Mouse (Mus musculus) CH12.LX (cell line): Measurements from ENCODE around the gene Slc35f6. TPM values are rescaled to one million over a fixed set of nuclear protein-coding genes. Genes with fewer than 3 reads are reported as not detected.

Experiments
- DNase-seq: peaks from one replicate; pipeline ENCODE4 v3.0.0-alpha.2; 2013; ENCODE audit errors: extremely low read depth
- H3K27ac ChIP-seq: 2 replicates; pipeline ENCODE4 v1.5.1; 2012; ENCODE audit warnings: low read depth, mild to moderate bottlenecking, control low read depth, moderate library complexity; ENCODE audit not compliant: insufficient read depth
- H3K27me3 ChIP-seq: replicated peaks from 2 replicates; pipeline ENCODE3; 2012; ENCODE audit warnings: inconsistent platforms
- H3K36me3 ChIP-seq, 2 experiments: replicated peaks in 1 of 2; 2 replicates each; pipeline versions ENCODE3 to v1.6.1; 2012; ENCODE audit warnings: inconsistent platforms in 1 of 2, low read length in 1 of 2, mild to moderate bottlenecking in 1 of 2, mixed read lengths in 1 of 2, moderate library complexity in 1 of 2; ENCODE audit not compliant: control insufficient read depth in 1 of 2, insufficient read depth in 1 of 2
- H3K4me1 ChIP-seq, 2 experiments: 2 replicates each; pipeline ENCODE4 v1.6.1; 2012; ENCODE audit warnings: inconsistent platforms in 1 of 2, moderate library complexity in 1 of 2; ENCODE audit not compliant: insufficient read depth in 2 of 2, control insufficient read depth in 1 of 2
- H3K4me2 ChIP-seq: 2 replicates; pipeline ENCODE4 v1.6.1; 2012; ENCODE audit warnings: low read depth, mild to moderate bottlenecking, control low read depth; ENCODE audit not compliant: poor library complexity, insufficient read depth, severe bottlenecking
- H3K4me3 ChIP-seq, 3 experiments: fragments of 150-350 bp in 1 of 3; sonication (generic) in 1 of 3; replicated peaks in 1 of 3; 2 replicates each; pipeline versions ENCODE3 to v1.5.1; 2011 to 2012; ENCODE audit warnings: low read depth in 2 of 3, low read length in 2 of 3, mild to moderate bottlenecking in 2 of 3, moderate library complexity in 2 of 3, control low read depth in 1 of 3, improper control_type of control experiment in 1 of 3, inconsistent platforms in 1 of 3, mixed read lengths in 1 of 3; ENCODE audit not compliant: poor library complexity in 1 of 3
- H3K79me2 ChIP-seq: replicated peaks from 2 replicates; pipeline ENCODE4 v1.6.1; 2012; ENCODE audit warnings: mild to moderate bottlenecking, moderate library complexity; ENCODE audit not compliant: control insufficient read depth, poor library complexity, insufficient read depth, severe bottlenecking; ENCODE audit errors: extremely low read depth
- H3K9ac ChIP-seq: 2 replicates; pipeline ENCODE4 v1.6.1; 2012; ENCODE audit warnings: low read depth, mild to moderate bottlenecking, control low read depth, moderate library complexity; ENCODE audit not compliant: insufficient read depth
- H3K9me3 ChIP-seq: replicated peaks from 2 replicates; pipeline ENCODE3; 2012; ENCODE audit warnings: low read length, inconsistent platforms, mixed read lengths
- BHLHE40 ChIP-seq: IDR thresholded peaks from 2 replicates; pipeline ENCODE4 v1.6.1; 2011; ENCODE audit warnings: mild to moderate bottlenecking, low read depth, low read length, improper control_type of control experiment
- CHD1 ChIP-seq: IDR thresholded peaks from 2 replicates; pipeline ENCODE4 v1.6.1; 2012; ENCODE audit warnings: low read depth, low read length, improper control_type of control experiment, inconsistent platforms
- CHD2 ChIP-seq: IDR thresholded peaks from 2 replicates; pipeline ENCODE4 v1.6.1; 2011; ENCODE audit warnings: low read length, improper control_type of control experiment
- CTCF ChIP-seq, 2 experiments: IDR thresholded peaks in 1 of 2; conservative IDR thresholded peaks in 1 of 2; 2 replicates each; pipeline ENCODE4 v1.5.1; 2011 to 2012; ENCODE audit warnings: low read depth in 2 of 2, low read length in 2 of 2, improper control_type of control experiment in 1 of 2, inconsistent platforms in 1 of 2, mild to moderate bottlenecking in 1 of 2, moderate library complexity in 1 of 2
- E2F4 ChIP-seq: IDR thresholded peaks from 2 replicates; pipeline ENCODE4 v1.6.1; 2011; ENCODE audit warnings: low read depth, low read length, improper control_type of control experiment; ENCODE audit not compliant: insufficient replicate concordance
- ELF1 ChIP-seq: IDR thresholded peaks from 2 replicates; pipeline ENCODE4 v1.6.1; 2014; ENCODE audit warnings: low read depth, mild to moderate bottlenecking, inconsistent platforms, low read length, improper control_type of control experiment
- GABPA ChIP-seq: IDR thresholded peaks from 2 replicates; pipeline ENCODE4 v1.6.1; 2012; ENCODE audit warnings: low read depth, low read length, improper control_type of control experiment, inconsistent platforms; ENCODE audit not compliant: insufficient replicate concordance
- IRF4 ChIP-seq: IDR thresholded peaks from 2 replicates; pipeline ENCODE4 v1.6.1; 2014; ENCODE audit warnings: low read depth, mild to moderate bottlenecking, inconsistent platforms, low read length, improper control_type of control experiment
- JUN ChIP-seq: IDR thresholded peaks from 2 replicates; pipeline ENCODE4 v1.6.1; 2011; ENCODE audit warnings: low read depth, mild to moderate bottlenecking, low read length, improper control_type of control experiment, moderate library complexity; ENCODE audit not compliant: insufficient read depth
- JUND ChIP-seq: conservative IDR thresholded peaks from 2 replicates; pipeline ENCODE4 v1.6.1; 2011; ENCODE audit warnings: low read depth, low read length, improper control_type of control experiment
- KAT2A ChIP-seq: IDR thresholded peaks from 2 replicates; pipeline ENCODE4 v1.6.1; 2012; ENCODE audit warnings: low read length, improper control_type of control experiment, inconsistent platforms; ENCODE audit not compliant: insufficient replicate concordance
- MAFK ChIP-seq: IDR thresholded peaks from 2 replicates; pipeline ENCODE4 v1.6.1; 2011; ENCODE audit warnings: low read length, improper control_type of control experiment; ENCODE audit not compliant: insufficient replicate concordance
- MAX ChIP-seq: IDR thresholded peaks from 2 replicates; pipeline ENCODE4 v1.6.1; 2011; ENCODE audit warnings: low read length, improper control_type of control experiment
- MEF2A ChIP-seq: IDR thresholded peaks from 2 replicates; pipeline ENCODE4 v1.6.1; 2014; ENCODE audit warnings: low read depth, mild to moderate bottlenecking, inconsistent platforms, low read length, improper control_type of control experiment, borderline replicate concordance
- MYC ChIP-seq: IDR thresholded peaks from 2 replicates; pipeline ENCODE4 v1.6.1; 2011; ENCODE audit warnings: low read depth, mild to moderate bottlenecking, improper control_type of control experiment, low read length
- PAX5 ChIP-seq: IDR thresholded peaks from 2 replicates; pipeline ENCODE4 v1.6.1; 2012; ENCODE audit warnings: low read length, inconsistent platforms, mixed read lengths
- POLR2AphosphoS2 ChIP-seq: IDR thresholded peaks from 2 replicates; pipeline ENCODE4 v1.6.1; 2011; ENCODE audit warnings: low read depth, low read length, improper control_type of control experiment
- SMC3 ChIP-seq: IDR thresholded peaks from 2 replicates; pipeline ENCODE4 v1.6.1; 2011; ENCODE audit warnings: low read depth, low read length, improper control_type of control experiment
- TCF12 ChIP-seq: IDR thresholded peaks from 2 replicates; pipeline ENCODE4 v1.6.1; 2014; ENCODE audit warnings: low read depth, mild to moderate bottlenecking, inconsistent platforms, low read length, improper control_type of control experiment
- UBTF ChIP-seq: IDR thresholded peaks from 2 replicates; pipeline ENCODE4 v1.6.1; 2012; ENCODE audit warnings: low read depth, mild to moderate bottlenecking, inconsistent platforms, low read length, improper control_type of control experiment, moderate library complexity
- ZC3H11A ChIP-seq: IDR thresholded peaks from 2 replicates; pipeline ENCODE4 v1.6.1; 2012; ENCODE audit warnings: low read depth, mild to moderate bottlenecking, inconsistent platforms, low read length, improper control_type of control experiment
- ZKSCAN1 ChIP-seq: IDR thresholded peaks from 2 replicates; pipeline ENCODE4 v1.6.1; 2012; ENCODE audit warnings: low read depth, inconsistent platforms, low read length, improper control_type of control experiment, borderline replicate concordance
- ZMIZ1 ChIP-seq: IDR thresholded peaks from 2 replicates; pipeline ENCODE4 v1.6.1; 2012; ENCODE audit warnings: low read depth, mild to moderate bottlenecking, inconsistent platforms, low read length, improper control_type of control experiment
- dilution Hi-C: fragments of 300-500 bp; cut with MboI; formaldehyde crosslinking; loops from 2 replicates; pipeline ENCODE4 v1.14.3; 2020; ENCODE audit warnings: low sequenced_read_pairs; ENCODE audit not compliant: extremely low pct_unique_long_range_greater_than_20kb, extremely low pct_ligation_motif_present
- in situ Hi-C: fragments of 300-500 bp; cut with MboI; formaldehyde crosslinking; loops from 3 replicates; pipeline ENCODE4 v1.14.3; 2019; ENCODE audit warnings: low sequenced_read_pairs, low pct_ligation_motif_present, low pct_unique_long_range_greater_than_20kb, mixed read lengths
- polyA plus RNA-seq: library from polyadenylated mRNA; unstranded; fragments of >175 nt; gene quantifications from 2 replicates; pipeline ENCODE4 v1.2.1, GENCODE M21; 2012; ENCODE audit warnings: low read depth; ENCODE audit not compliant: insufficient read length
- total RNA-seq, 2 experiments: library from RNA; depleted of rRNA; stranded (reverse); fragments of 300-350 nt in 1 of 2; fragments of >200 nt in 1 of 2; gene quantifications; 2 replicates each; pipeline ENCODE4 v1.2.3; 2012 to 2014

Gene Slc35f6
- total and polyA plus RNA-seq, 3 experiments, result 8.9 to 9.5 (median 9.0) TPM

GRCm38 (mm10) chr5:30650756-30651155 lies 3.0 kb downstream of the Slc35f6 start:
- Histone ChIP-seq H3K27ac (no peak overlapping the region), H3K4me3 (no peak overlapping the region), H3K79me2 (no peaks in the 10 kb centered on the region), H3K4me1 (peaks cover 12 to 62% of the 10 kb centered on the region in 2 experiments), H3K36me3 (peaks cover 5 to 46% of the 10 kb centered on the region in 2 experiments), H3K9ac (no peak overlapping the region), H3K27me3 (peaks cover 5% of the 10 kb centered on the region), H3K4me2 (no peak overlapping the region), H3K9me3 (no peaks in the 10 kb centered on the region)
- TF ChIP-seq POLR2AphosphoS2, result no peak
- TF ChIP-seq GABPA, result no peak
- TF ChIP-seq MEF2A, result no peak
- no peak for TF ChIP-seq E2F4
- no peak for TF ChIP-seq TCF12
- TF ChIP-seq BHLHE40, result no peak
- no peak for TF ChIP-seq JUND
- no peak for TF ChIP-seq CHD2
- TF ChIP-seq UBTF, result no peak
- no peak for TF ChIP-seq CTCF (conservative IDR thresholded peaks at IDR 0.05 in 1 of 2, IDR thresholded peaks at IDR 0.05 in 1 of 2; ENCODE audit: low read depth in 2 of 2, low read length in 2 of 2)
- no peak for TF ChIP-seq ZKSCAN1
- TF ChIP-seq CHD1, result no peak
- no peak for TF ChIP-seq MAX
- TF ChIP-seq ELF1, result no peak
- no peak for TF ChIP-seq MYC
- no peak for TF ChIP-seq IRF4
- no peak for TF ChIP-seq MAFK
- DNase-seq, result peak; percentile 48
- dilution Hi-C loops, result no loop called here
- in situ Hi-C loops, result no loop called here

GRCm38 (mm10) chr5:30651554-30651953 lies 3.8 kb downstream of the Slc35f6 start:
- dilution Hi-C loops, result no loop called here
- Histone ChIP-seq H3K4me3 (no peak overlapping the region), H3K4me2 (no peak overlapping the region), H3K79me2 (no peaks in the 10 kb centered on the region), H3K9ac (no peak overlapping the region), H3K9me3 (no peaks in the 10 kb centered on the region), H3K27me3 (no peaks in the 10 kb centered on the region), H3K27ac (no peak overlapping the region), H3K4me1 (peaks cover 12 to 62% of the 10 kb centered on the region in 2 experiments), H3K36me3 (peaks cover 13 to 54% of the 10 kb centered on the region in 2 experiments)
- in situ Hi-C loops, result no loop called here
- no peak for DNase-seq
- TF ChIP-seq ZC3H11A (no peak), ELF1 (no peak), MAFK (no peak), CHD2 (no peak), UBTF (no peak), JUN (no peak), KAT2A (no peak), PAX5 (no peak), CTCF (conservative IDR thresholded peaks at IDR 0.05 in 1 of 2, IDR thresholded peaks at IDR 0.05 in 1 of 2; ENCODE audit: low read depth in 2 of 2, low read length in 2 of 2) (no peak), E2F4 (no peak), SMC3 (no peak), ZMIZ1 (no peak), TCF12 (no peak)
